Mouse (Mus musculus) heart, embryonic 11.5 days (tissue): ENCODE results near the gene Lrch3. TPM values are rescaled to one million over a fixed set of nuclear protein-coding genes. Genes with fewer than 3 reads are reported as not detected.

Experiments
- ATAC-seq: fragments of 200-750 bp; cut with Nextera tagmentation; replicated peaks from 2 replicates; pipeline ENCODE4 v1.8.0; 2017; ENCODE audit warnings: moderate library complexity; ENCODE audit not compliant: insufficient number of reproducible peaks, low FRiP score, low TSS enrichment
- H3K27ac ChIP-seq: fragments of 300-500 bp; sonication (generic); 2 replicates; pipeline ENCODE4 v1.5.1; 2014; ENCODE audit warnings: mild to moderate bottlenecking, low read depth, low read length
- H3K27me3 ChIP-seq: fragments of 300-500 bp; sonication (generic); 2 replicates; pipeline ENCODE4 v1.6.1; 2014; ENCODE audit warnings: mild to moderate bottlenecking, low read length, mixed read lengths; ENCODE audit not compliant: control insufficient read depth, insufficient read depth
- H3K36me3 ChIP-seq: fragments of 300-500 bp; sonication (generic); 2 replicates; pipeline ENCODE4 v1.6.1; 2014; ENCODE audit warnings: mild to moderate bottlenecking, low read length, moderate library complexity, mixed read lengths; ENCODE audit not compliant: control insufficient read depth, insufficient read depth
- H3K4me1 ChIP-seq: fragments of 300-500 bp; sonication (generic); 2 replicates; pipeline ENCODE4 v1.6.1; 2014; ENCODE audit warnings: low read length; ENCODE audit not compliant: control insufficient read depth, insufficient read depth
- H3K4me2 ChIP-seq: fragments of 300-500 bp; sonication (generic); 2 replicates; pipeline ENCODE4 v1.6.1; 2014; ENCODE audit warnings: mild to moderate bottlenecking, moderate library complexity
- H3K4me3 ChIP-seq: fragments of 300-500 bp; sonication (generic); 2 replicates; pipeline ENCODE4 v1.5.1; 2014; ENCODE audit warnings: low read depth, low read length
- H3K9ac ChIP-seq: fragments of 300-500 bp; sonication (generic); 2 replicates; pipeline ENCODE4 v1.6.1; 2014; ENCODE audit warnings: mild to moderate bottlenecking, low read depth, low read length, moderate library complexity
- H3K9me3 ChIP-seq: fragments of 300-500 bp; sonication (generic); replicated peaks from 2 replicates; pipeline ENCODE4 v1.6.1; 2016; ENCODE audit warnings: low read length; ENCODE audit not compliant: control insufficient read depth
- WGBS: fragments of 180-500 bp; shearing (Covaris S2); extraction: QIAGEN DNeasy Blood & Tissue Kit; methylation state at CpG from one replicate; pipeline ENCODE4 v1.1.7; 2014; ENCODE audit not compliant: insufficient replicate concordance; 5-methylcytosine and 5-hydroxymethylcytosine counted together
- polyA plus RNA-seq: library from polyadenylated mRNA; unstranded; fragments of >200 nt; fragmentation: Nextera tagmentation; extraction: Ambion mirVana; gene quantifications from 2 replicates; pipeline ENCODE4 v1.2.1, GENCODE M21; 2014

Gene Lrch3
- polyA plus RNA-seq, 1 experiment from 2014 or later: 25.3 TPM

DNA sequence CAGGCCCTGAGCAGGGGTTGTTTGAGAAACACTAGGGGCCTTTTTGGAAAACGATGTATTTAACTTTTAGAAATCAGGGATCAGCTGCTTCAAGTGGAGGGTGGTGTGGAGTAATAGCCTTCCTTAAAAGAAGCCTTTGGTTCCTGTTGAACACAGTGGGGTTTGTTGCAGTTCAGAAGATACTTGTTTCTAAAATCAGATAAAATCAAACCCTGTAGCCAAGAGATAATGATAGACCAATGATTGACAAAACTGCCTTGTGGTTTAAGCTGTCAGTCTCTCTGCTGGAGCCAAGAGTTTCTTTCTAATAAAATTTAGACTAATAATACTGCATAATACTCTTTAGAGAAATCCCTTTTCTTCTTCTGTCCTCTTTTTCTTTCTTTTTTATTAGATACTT, 66.3 kb downstream of the Lrch3 start:
- no peak for ATAC-seq
- peaks cover 11% of the 10 kb centered on the region for H3K36me3 ChIP-seq

DNA sequence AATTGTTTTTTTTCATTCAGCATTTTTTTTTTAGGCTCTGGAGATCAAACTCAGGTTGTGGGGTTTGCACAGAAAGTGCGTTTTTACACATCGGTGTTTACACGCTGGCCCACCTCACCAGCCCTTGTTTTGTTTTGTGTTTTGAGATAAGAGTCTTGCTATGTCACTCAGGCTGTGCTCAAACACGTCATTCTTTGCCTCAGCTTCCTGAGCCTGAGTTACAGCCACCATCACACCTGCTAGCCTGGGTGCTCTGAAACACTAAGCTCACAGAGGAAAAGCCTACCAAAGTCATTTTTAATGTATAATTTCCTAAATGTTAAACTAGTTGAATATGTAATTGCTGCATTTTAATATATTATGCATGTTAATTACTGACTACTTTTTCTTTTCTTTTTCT, 67.5 kb downstream of the Lrch3 start:
- no peak for ATAC-seq
- H3K36me3 ChIP-seq: peaks cover 6% of the 10 kb centered on the region
- H3K27ac ChIP-seq: no peak overlapping the region
- 71% methylated on average over 4 of the region's 4 CpGs for WGBS
- no peaks in the 10 kb centered on the region for H3K4me1 ChIP-seq
- no peaks in the 10 kb centered on the region for H3K27me3 ChIP-seq
- no peaks in the 10 kb centered on the region for H3K9me3 ChIP-seq
- H3K4me2 ChIP-seq: no peak overlapping the region
- H3K9ac ChIP-seq: no peak overlapping the region
- no peak overlapping the region for H3K4me3 ChIP-seq

More for the DNA sequence above, 66.3 kb downstream of the Lrch3 start:
- Histone ChIP-seq H3K4me1 (no peaks in the 10 kb centered on the region), H3K9ac (no peak overlapping the region), H3K27me3 (no peaks in the 10 kb centered on the region), H3K9me3 (no peaks in the 10 kb centered on the region), H3K27ac (no peak overlapping the region), H3K4me3 (no peak overlapping the region), H3K4me2 (no peak overlapping the region)
- WGBS: 87% methylated on average over 1 of the region's 1 CpGs

- H3K9me3 ChIP-seq: no peaks in the 10 kb centered on the region
- H3K4me3 ChIP-seq: no peak overlapping the region
- no peak overlapping the region for H3K9ac ChIP-seq
- 91% methylated on average over 2 of the region's 2 CpGs for WGBS
- H3K4me1 ChIP-seq: no peaks in the 10 kb centered on the region
- no peak overlapping the region for H3K27ac ChIP-seq
- ATAC-seq: no peak
- no peaks in the 10 kb centered on the region for H3K27me3 ChIP-seq
- no peak overlapping the region for H3K4me2 ChIP-seq
- peaks cover 10% of the 10 kb centered on the region for H3K36me3 ChIP-seq
Measured at GRCm38 (mm10) chr16:32984631-32985030, 70.7 kb downstream of the Lrch3 start.

DNA sequence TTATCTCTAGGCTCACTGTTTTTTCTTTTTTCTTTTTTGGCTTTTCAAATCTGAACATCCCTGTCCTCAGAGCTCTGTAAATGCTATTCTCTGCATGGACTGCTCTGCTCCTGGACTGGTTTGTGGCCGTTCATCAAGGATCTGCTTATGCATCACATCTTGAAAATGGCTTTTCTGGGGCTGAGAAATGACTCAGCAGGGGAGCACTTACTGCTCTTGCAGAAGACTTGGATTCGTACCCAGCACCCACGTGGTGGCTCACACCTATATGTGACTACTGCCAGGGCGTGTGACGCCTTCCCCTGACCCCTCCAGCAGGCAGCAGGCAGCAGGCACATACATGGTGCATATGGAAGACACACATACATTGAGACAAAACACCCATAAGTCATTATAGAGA, 78.3 kb downstream of the Lrch3 start:
- 87% methylated on average over 5 of the region's 5 CpGs for WGBS
- no peak overlapping the region for H3K9ac ChIP-seq
- H3K4me3 ChIP-seq: no peak overlapping the region
- no peaks in the 10 kb centered on the region for H3K9me3 ChIP-seq
- no peaks in the 10 kb centered on the region for H3K27me3 ChIP-seq
- H3K4me2 ChIP-seq: no peak overlapping the region
- no peaks in the 10 kb centered on the region for H3K4me1 ChIP-seq
- H3K36me3 ChIP-seq: peaks cover 5% of the 10 kb centered on the region; the same call in 1 of the 2 replicates
- ATAC-seq: no peak
- H3K27ac ChIP-seq: no peak overlapping the region

DNA sequence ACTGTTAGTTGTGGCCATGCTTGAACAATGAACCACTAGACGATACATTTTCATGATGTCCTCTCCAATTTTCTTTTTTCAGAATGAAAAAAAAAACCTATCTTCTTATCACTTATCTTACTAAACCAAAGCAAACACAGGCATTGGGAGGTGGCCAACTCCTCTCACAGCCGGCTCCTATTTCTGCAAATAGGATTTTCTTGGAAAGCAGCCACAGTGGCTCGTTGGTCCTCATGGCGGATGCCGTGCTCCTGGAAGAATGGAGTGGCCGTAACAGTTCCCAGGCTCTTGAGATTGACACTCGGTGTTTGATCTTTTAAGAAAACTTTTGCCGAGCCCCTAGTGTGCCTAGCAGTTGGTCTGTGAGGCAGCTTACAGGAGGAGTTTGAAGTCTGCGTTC, 91.3 kb downstream of the Lrch3 start:
- H3K4me1 ChIP-seq: peaks cover 4% of the 10 kb centered on the region; the same call in 1 of the 2 replicates
- H3K27me3 ChIP-seq: no peaks in the 10 kb centered on the region
- peaks cover 17% of the 10 kb centered on the region for H3K36me3 ChIP-seq
- no peak for ATAC-seq
- H3K27ac ChIP-seq: 0 out of 2 replicates have a peak overlapping the region, but pooled peaks have one; percentile 29
- 0 out of 2 replicates have a peak overlapping the region, but pooled peaks have one; percentile 10 for H3K4me2 ChIP-seq
- no peak overlapping the region for H3K9ac ChIP-seq
- H3K4me3 ChIP-seq: no peak overlapping the region
- 32% methylated on average over 9 of the region's 9 CpGs for WGBS
- no peaks in the 10 kb centered on the region for H3K9me3 ChIP-seq

- Histone ChIP-seq H3K9me3 (no peaks in the 10 kb centered on the region), H3K4me1 (peaks cover 4% of the 10 kb centered on the region; the same call in 1 of the 2 replicates), H3K4me2 (no peak overlapping the region), H3K27me3 (no peaks in the 10 kb centered on the region), H3K4me3 (no peak overlapping the region), H3K27ac (no peak overlapping the region), H3K36me3 (peaks cover 9% of the 10 kb centered on the region), H3K9ac (no peak overlapping the region)
- ATAC-seq: no peak
- WGBS: 93% methylated on average over 7 of the region's 7 CpGs
Measured at GRCm38 (mm10) chr16:33006888-33007287, 93.0 kb downstream of the Lrch3 start.

DNA sequence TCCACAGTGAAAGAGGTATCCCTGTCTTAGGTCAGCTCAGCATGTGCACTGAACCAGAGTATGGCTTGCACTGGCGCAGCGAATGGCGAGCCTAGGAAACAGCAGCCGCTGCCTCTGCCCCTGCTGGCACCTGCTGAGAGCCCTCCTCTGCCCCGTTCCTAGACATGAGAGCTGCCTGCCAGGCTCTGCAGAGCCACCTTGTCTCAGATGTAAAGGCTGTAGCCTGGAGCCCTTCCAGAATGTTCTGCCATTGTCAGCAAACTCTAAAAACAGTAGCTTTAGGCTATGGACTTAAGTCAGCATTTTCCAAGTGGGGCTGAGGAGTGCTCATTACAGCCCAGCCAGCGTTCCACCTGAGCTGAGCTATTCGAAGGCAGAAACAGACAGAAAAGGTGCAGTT, 93.5 kb downstream of the Lrch3 start:
- Histone ChIP-seq H3K27ac (no peak overlapping the region), H3K27me3 (no peaks in the 10 kb centered on the region), H3K4me2 (no peak overlapping the region), H3K4me1 (peaks cover 4% of the 10 kb centered on the region; the same call in 1 of the 2 replicates), H3K9me3 (no peaks in the 10 kb centered on the region), H3K9ac (no peak overlapping the region), H3K36me3 (peaks cover 11% of the 10 kb centered on the region), H3K4me3 (no peak overlapping the region)
- ATAC-seq: no peak
- 84% methylated on average over 7 of the region's 7 CpGs for WGBS

GRCm38 (mm10) chr16:33010166-33010565, 96.3 kb downstream of the Lrch3 start:
- no peaks in the 10 kb centered on the region for H3K27me3 ChIP-seq
- no peak overlapping the region for H3K4me2 ChIP-seq
- no peak overlapping the region for H3K9ac ChIP-seq
- no peaks in the 10 kb centered on the region for H3K9me3 ChIP-seq
- H3K27ac ChIP-seq: no peak overlapping the region
- peaks cover 4% of the 10 kb centered on the region; the same call in 1 of the 2 replicates for H3K4me1 ChIP-seq
- H3K36me3 ChIP-seq: peaks cover 18% of the 10 kb centered on the region
- WGBS: 92% methylated on average over 6 of the region's 6 CpGs
- ATAC-seq: no peak
- no peak overlapping the region for H3K4me3 ChIP-seq

DNA sequence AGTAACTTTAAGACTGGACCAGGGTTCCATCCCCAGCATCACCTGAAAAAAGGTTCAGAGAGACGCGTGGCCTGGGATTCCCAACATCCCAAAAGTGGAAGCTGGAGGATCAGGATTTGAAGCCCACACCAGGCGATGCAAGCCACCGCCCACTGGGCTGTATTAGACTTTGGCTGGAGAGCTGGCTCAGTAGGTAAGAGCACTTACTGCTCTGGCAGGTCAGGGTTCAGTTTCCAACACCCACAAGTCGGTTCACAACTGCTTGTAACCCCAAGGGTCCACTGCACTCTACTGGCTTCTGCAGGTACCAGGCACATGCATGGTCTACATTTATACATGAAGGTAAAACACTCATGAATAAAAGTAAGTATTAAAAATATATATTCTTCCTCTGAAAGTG, 99.9 kb downstream of the Lrch3 start:
- ATAC-seq: no peak
- Histone ChIP-seq H3K4me3 (no peak overlapping the region), H3K9ac (no peak overlapping the region), H3K27ac (no peak overlapping the region), H3K4me2 (no peak overlapping the region), H3K27me3 (no peaks in the 10 kb centered on the region), H3K36me3 (peaks cover 12% of the 10 kb centered on the region), H3K9me3 (no peaks in the 10 kb centered on the region), H3K4me1 (no peaks in the 10 kb centered on the region)
- WGBS: 87% methylated on average over 5 of the region's 5 CpGs
